Mouse (Mus musculus) hindbrain, postnatal 0 days (tissue): ENCODE measurements at regions not wholly inside any gene's neighbourhood (a gene's known extent, or its start where the extent isn't known, plus 50 kb on each side); places are given as distances from the start of the nearest gene placed in this dataset.
A peak's percentile ranks its signal among the peaks of the same experiment; 100 is the strongest.

Experiments used
- ATAC-seq: fragments of 200-750 bp; cut with Nextera tagmentation; 2 replicates; pipeline ENCODE4 v1.8.0; 2017; ENCODE audit warnings: mild to moderate bottlenecking, moderate TSS enrichment, moderate library complexity
- DNase-seq: peaks from one replicate; pipeline ENCODE4 v3.0.0-alpha.2; 2015; ENCODE audit warnings: low spot score
- H3K27ac ChIP-seq: fragments of 300-500 bp; sonication (generic); 2 replicates; pipeline ENCODE4 v1.5.1; 2014; ENCODE audit warnings: mild to moderate bottlenecking
- H3K27me3 ChIP-seq: fragments of 300-500 bp; sonication (generic); 2 replicates; pipeline ENCODE4 v1.6.1; 2014; ENCODE audit warnings: low read length, mixed read lengths; ENCODE audit not compliant: insufficient read depth
- H3K36me3 ChIP-seq: fragments of 300-500 bp; sonication (generic); 2 replicates; pipeline ENCODE4 v1.6.1; 2014; ENCODE audit warnings: low read length, mixed read lengths; ENCODE audit not compliant: insufficient read depth
- H3K4me1 ChIP-seq: fragments of 300-500 bp; sonication (generic); 2 replicates; pipeline ENCODE4 v1.6.1; 2014; ENCODE audit warnings: antibody characterized with exemption, low read length, mixed read lengths; ENCODE audit not compliant: insufficient read depth
- H3K4me2 ChIP-seq: fragments of 300-500 bp; sonication (generic); 2 replicates; pipeline ENCODE4 v1.6.1; 2014; ENCODE audit warnings: low read depth, mild to moderate bottlenecking, low read length, moderate library complexity, mixed read lengths
- H3K4me3 ChIP-seq: fragments of 300-500 bp; sonication (generic); 2 replicates; pipeline ENCODE4 v1.5.1; 2014; ENCODE audit warnings: low read length
- H3K9ac ChIP-seq: fragments of 300-500 bp; sonication (generic); replicated peaks from 2 replicates; pipeline ENCODE4 v1.6.1; 2014; ENCODE audit warnings: mild to moderate bottlenecking, low read length, moderate library complexity, mixed read lengths
- H3K9me3 ChIP-seq: fragments of 300-500 bp; sonication (generic); 2 replicates; pipeline ENCODE4 v1.6.1; 2016; ENCODE audit warnings: low read length, mixed read lengths
- CTCF ChIP-seq: IDR thresholded peaks from 2 replicates; pipeline ENCODE4 v1.5.1; 2016; ENCODE audit warnings: antibody characterized with exemption, control low read depth, low read depth
- WGBS: fragments of 180-500 bp; shearing (Covaris S2); extraction: QIAGEN DNeasy Blood & Tissue Kit; methylation state at CpG from one replicate; pipeline ENCODE4 v1.1.7; 2014; 5-methylcytosine and 5-hydroxymethylcytosine counted together

DNA sequence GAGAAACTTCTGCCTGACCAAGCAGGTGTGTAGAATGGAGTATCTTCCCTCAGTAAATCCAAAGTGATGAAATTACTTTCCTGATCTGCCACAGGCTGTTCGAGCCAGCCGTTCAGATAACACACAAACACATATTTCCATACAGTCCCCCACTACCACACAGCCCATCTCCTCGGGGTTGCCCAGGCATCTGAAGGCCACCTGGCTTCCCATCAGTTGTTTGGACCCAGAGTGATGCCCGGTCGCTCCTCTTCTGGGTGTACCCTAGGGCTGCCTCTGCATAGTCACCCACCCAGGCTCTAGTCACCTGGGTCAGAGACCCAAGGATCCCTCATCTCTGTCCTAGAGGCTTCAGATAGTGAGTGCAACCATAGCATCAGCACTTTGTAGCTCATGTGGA, 107.9 kb downstream of the CK137956 start:
- TF ChIP-seq CTCF: no peak
- H3K36me3 ChIP-seq: no peaks in the 10 kb centered on the region
- H3K27me3 ChIP-seq: no peaks in the 10 kb centered on the region
- ATAC-seq (no peak), DNase-seq (no peak)
- H3K4me2 ChIP-seq: no peak overlapping the region
- 92% methylated on average over 5 of the region's 5 CpGs for WGBS
- H3K4me3 ChIP-seq: no peak overlapping the region
- H3K9me3 ChIP-seq: no peaks in the 10 kb centered on the region
- no peak overlapping the region for H3K9ac ChIP-seq
- H3K27ac ChIP-seq: no peak overlapping the region
- no peaks in the 10 kb centered on the region for H3K4me1 ChIP-seq

DNA sequence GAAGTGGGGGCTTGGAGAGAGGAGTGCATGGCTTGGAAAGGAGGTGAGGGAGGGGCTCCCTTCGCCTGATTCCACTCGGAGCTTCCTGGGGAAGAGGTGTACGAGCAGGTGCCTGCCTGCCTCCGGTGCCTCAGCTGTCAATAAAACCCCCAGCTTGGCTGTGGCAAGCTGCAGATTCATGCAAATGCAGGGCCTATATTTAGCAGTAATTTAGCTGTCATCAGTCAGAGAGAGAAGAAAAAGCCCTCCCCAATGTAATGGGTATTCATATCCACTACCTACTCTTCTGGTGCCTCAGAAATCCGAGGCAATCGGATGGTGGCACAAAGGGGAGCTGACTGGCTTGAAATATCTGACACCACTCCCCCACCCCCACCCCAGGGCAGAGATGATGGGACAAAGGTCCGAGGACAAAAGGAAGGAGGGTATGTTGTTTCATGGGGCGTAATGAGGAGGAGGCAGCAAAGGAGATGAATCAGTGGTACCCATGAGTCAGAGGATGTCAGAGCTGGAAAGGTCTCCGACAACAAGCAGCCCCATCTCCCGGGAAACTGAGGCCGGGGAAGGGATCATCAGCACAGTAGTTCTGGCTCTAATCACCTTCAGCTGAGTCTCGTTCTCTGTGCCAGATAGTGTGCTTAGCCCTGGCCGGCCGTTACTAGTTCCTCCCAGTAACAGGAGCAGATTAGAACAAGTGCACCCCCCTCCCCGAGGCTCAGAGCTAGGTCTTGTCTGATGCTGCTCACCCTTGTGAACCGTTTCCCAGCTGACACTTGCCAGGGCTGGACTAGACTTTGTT, 109.2 kb downstream of the CK137956 start:
- H3K9me3 ChIP-seq: no peaks in the 10 kb centered on the region
- H3K4me3 ChIP-seq: no peak overlapping the region
- peak; percentile 9 for DNase-seq
- H3K4me2 ChIP-seq: no peak overlapping the region
- no peaks in the 10 kb centered on the region for H3K4me1 ChIP-seq
- WGBS: 46% methylated on average over 16 of the region's 16 CpGs
- H3K36me3 ChIP-seq: no peaks in the 10 kb centered on the region
- ATAC-seq: no peak
- TF ChIP-seq CTCF: no peak
- no peak overlapping the region for H3K9ac ChIP-seq
- no peaks in the 10 kb centered on the region for H3K27me3 ChIP-seq
- H3K27ac ChIP-seq: no peak overlapping the region

DNA sequence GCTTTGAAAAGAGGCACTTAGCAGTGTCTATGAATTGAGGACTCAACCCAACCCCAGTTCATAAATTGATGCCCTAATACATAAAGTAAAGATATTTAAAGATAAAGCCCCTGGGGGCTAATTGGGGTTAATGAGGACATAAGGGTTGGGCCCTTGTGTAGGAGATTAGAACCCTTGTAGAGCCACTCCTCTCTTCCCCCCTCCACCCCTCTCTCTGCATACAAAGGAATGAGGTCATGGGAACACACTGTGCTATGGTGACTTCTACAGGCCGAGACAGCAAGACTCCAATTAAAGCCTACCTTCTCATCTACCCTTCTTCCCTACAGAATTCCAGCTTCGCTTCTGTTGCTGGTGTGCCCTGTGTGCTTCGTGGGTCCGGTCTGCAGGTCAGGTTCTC, 110.5 kb downstream of the CK137956 start:
- DNase-seq (no peak), ATAC-seq (no peak)
- Histone ChIP-seq H3K9me3 (no peaks in the 10 kb centered on the region), H3K4me2 (no peak overlapping the region), H3K4me1 (no peaks in the 10 kb centered on the region), H3K4me3 (no peak overlapping the region), H3K27me3 (no peaks in the 10 kb centered on the region), H3K27ac (no peak overlapping the region), H3K36me3 (no peaks in the 10 kb centered on the region), H3K9ac (no peak overlapping the region)
- WGBS: 80% methylated on average over 4 of the region's 4 CpGs
- TF ChIP-seq CTCF: no peak

DNA sequence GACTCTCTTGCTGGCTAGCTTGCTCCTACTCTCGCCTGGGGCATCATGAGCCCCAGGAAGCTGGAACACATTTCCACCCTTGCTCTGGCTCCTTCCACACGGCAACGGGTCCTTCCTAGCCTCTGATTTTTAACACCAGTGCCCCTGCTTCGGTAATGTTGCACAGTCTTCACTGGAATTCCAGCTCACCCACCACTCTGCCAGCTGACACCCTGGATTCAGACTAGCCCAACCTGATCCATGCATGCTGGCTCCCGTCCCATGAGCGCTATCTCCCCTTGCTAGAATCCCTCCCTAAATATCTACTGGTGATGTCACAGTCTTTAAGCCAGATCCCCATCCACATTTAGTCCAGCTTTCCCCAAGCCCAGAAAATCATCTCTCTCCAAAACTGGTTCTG, 111.2 kb downstream of the CK137956 start:
- no peak for TF ChIP-seq CTCF
- Histone ChIP-seq H3K4me3 (no peak overlapping the region), H3K4me1 (no peaks in the 10 kb centered on the region), H3K27me3 (no peaks in the 10 kb centered on the region), H3K9ac (no peak overlapping the region), H3K36me3 (no peaks in the 10 kb centered on the region), H3K27ac (no peak overlapping the region), H3K4me2 (no peak overlapping the region), H3K9me3 (no peaks in the 10 kb centered on the region)
- WGBS: 62% methylated on average over 6 of the region's 6 CpGs
- no peak for ATAC-seq
- no peak for DNase-seq

DNA sequence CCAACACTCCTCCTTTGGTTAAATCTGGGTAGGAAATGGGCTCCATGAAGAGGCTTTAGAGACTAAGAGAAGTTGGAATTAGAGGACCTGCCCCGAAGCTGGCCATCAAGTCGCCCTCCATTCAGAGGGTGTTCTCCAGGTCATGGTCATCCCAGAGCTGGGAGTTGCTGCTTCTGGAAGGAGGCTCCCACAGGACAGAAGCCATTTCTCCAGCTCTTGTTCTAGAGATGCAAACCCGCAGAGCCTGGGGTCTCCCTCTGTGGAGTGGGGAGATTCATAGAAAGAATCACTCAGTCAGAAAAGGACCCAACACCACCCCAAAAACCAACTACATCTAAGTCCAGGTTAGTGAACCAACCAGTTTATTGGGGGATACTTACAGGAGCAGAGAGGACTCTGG, 112.2 kb downstream of the CK137956 start:
- Histone ChIP-seq H3K36me3 (no peaks in the 10 kb centered on the region), H3K9me3 (no peaks in the 10 kb centered on the region), H3K4me1 (no peaks in the 10 kb centered on the region), H3K4me2 (no peak overlapping the region), H3K27ac (no peak overlapping the region), H3K9ac (no peak overlapping the region), H3K4me3 (no peak overlapping the region), H3K27me3 (no peaks in the 10 kb centered on the region)
- ATAC-seq: no peak
- WGBS: 95% methylated on average over 3 of the region's 3 CpGs
- no peak for DNase-seq
- TF ChIP-seq CTCF: no peak

DNA sequence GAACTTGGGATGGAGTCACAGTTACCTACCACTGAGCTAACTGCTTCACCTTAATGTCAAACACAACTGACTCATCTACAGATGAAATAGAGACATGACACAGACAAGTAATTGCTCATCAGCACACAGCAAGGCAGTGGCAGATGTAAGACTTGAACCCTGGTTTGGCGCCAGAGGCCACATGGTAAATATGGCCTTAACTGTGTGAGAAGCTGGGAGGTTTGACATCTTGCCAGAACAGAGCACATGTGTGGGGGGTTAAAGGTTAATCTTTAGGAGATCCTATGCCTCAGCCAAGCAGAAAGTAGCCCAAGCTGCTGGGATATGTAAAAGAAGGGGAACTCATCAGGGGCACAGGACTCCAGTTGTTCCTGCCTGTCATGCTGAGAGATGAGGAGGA, 114.9 kb downstream of the CK137956 start:
- Histone ChIP-seq H3K9ac (no peak overlapping the region), H3K9me3 (no peaks in the 10 kb centered on the region), H3K27ac (no peak overlapping the region), H3K4me3 (no peak overlapping the region), H3K27me3 (no peaks in the 10 kb centered on the region), H3K4me1 (no peaks in the 10 kb centered on the region), H3K36me3 (no peaks in the 10 kb centered on the region), H3K4me2 (no peak overlapping the region)
- ATAC-seq (no peak), DNase-seq (peak; percentile 35)
- WGBS: 71% methylated on average over 1 of the region's 1 CpGs
- TF ChIP-seq CTCF: no peak

DNA sequence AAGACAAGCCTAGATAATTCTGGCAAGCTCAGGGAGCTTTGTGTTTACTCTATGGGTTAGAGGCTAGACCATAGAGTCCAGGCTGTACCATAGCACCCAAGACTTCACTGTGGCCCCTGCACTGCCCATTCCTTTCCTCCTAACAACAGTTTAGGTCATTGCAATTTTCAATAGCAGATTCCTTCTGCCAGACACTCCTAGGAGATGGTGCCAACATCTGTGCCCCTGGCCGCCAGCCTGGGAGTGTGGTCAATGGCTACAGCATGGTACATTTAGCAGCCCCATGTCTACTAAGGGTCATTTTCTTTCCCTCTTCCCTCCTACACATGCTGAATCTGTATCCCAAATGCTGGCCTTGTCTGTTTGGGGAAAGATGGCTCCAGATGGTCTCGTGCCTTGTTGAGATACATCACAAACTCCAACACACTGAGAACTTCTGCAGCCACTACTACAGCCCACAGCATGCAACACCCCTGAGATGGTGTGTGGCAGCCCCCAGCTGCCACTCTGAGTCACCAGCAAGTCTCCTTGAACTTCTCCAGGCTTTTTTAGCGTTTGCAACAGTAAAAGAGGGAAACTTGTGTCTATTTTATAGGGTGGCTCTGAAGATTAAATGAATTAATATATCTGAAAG, 115.9 kb downstream of the CK137956 start:
- DNase-seq (no peak), ATAC-seq (no peak)
- H3K4me1 ChIP-seq: no peaks in the 10 kb centered on the region
- no peak overlapping the region for H3K27ac ChIP-seq
- no peak for TF ChIP-seq CTCF
- no peak overlapping the region for H3K4me2 ChIP-seq
- WGBS: 74% methylated on average over 3 of the region's 3 CpGs
- no peaks in the 10 kb centered on the region for H3K36me3 ChIP-seq
- H3K4me3 ChIP-seq: no peak overlapping the region
- no peaks in the 10 kb centered on the region for H3K27me3 ChIP-seq
- no peaks in the 10 kb centered on the region for H3K9me3 ChIP-seq
- no peak overlapping the region for H3K9ac ChIP-seq
